Mouse (Mus musculus): Measurements from ENCODE around the gene Chchd4. TPM values are rescaled to one million over a fixed set of nuclear protein-coding genes. Genes with fewer than 3 reads are reported as not detected.

Gene Chchd4
- polyA plus RNA-seq, 1 experiment from 2014 or later = 40.9 TPM

DNA sequence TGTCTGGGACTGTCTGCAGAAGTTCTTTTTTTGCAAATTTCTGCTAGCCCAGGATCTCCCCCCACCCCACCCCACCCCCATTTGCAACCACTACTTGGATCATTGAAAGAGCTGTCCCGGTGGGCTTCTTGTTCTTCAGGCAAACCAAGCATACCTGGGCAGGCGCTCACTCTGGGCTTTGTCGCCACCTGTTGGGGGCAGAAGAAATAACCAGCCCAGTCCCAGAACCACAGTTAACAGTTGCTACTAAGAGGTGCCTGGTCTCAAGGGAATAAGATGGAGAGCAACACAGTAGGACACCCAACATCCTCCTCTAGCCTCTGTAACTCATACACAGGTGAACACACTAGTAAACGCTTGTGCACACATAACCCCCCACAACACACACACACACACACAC lies 58.5 kb downstream of the Chchd4 start:
- H3K27ac ChIP-seq = no peak overlapping the region
- H3K27me3 ChIP-seq (ENCODE audit: poor library complexity, severe bottlenecking) = peaks cover 80% of the 10 kb centered on the region
- H3K4me1 ChIP-seq = peaks cover 22% of the 10 kb centered on the region
- no peaks in the 10 kb centered on the region for H3K9me3 ChIP-seq
- 8% methylated on average over 4 of the region's 4 CpGs for WGBS
- no peaks in the 10 kb centered on the region for H3K36me3 ChIP-seq (replicated peaks)
- no peak overlapping the region for H3K4me3 ChIP-seq
- DNase-seq (ENCODE audit: extremely low spot score, low spot score) = peak; percentile 68

Other genes with a start within 250 kb of the Chchd4 start
- 10.9 and 11.0 TPM in 2 replicates for gene Wnt7a, start 62.2 kb downstream of the Chchd4 start, polyA plus RNA-seq (2016; fragmentation: Nextera tagmentation; extraction: Ambion mirVana)
- 70.6 and 72.1 TPM in 2 replicates for gene Tmem43, start 157 bp upstream of the Chchd4 start, polyA plus RNA-seq (2016; fragmentation: Nextera tagmentation; extraction: Ambion mirVana)
- gene Xpc, start 42.3 kb upstream of the Chchd4 start, polyA plus RNA-seq (2016; fragmentation: Nextera tagmentation; extraction: Ambion mirVana) = 22.7 and 23.2 TPM in 2 replicates
- gene Lsm3, start 42.4 kb upstream of the Chchd4 start, polyA plus RNA-seq (2016; fragmentation: Nextera tagmentation; extraction: Ambion mirVana) = 433 and 450 TPM in 2 replicates
- 42.4 and 47.0 TPM in 2 replicates for gene Slc6a6, start 210.5 kb upstream of the Chchd4 start, polyA plus RNA-seq (2016; fragmentation: Nextera tagmentation; extraction: Ambion mirVana)